Mouse (Mus musculus): ENCODE data around the gene Lasp1. TPM values are rescaled to one million over a fixed set of nuclear protein-coding genes. Genes with fewer than 3 reads are reported as not detected.

Lasp1 gene
- polyA plus RNA-seq, 1 experiment from 2014 or later, result 87.7 TPM

- no peaks in the 10 kb centered on the region for H3K27me3 ChIP-seq (ENCODE audit: insufficient read depth, low read length)
- no peak for TF ChIP-seq CTCF (IDR thresholded peaks at IDR 0.05; ENCODE audit: low read depth)
- no peak for DNase-seq (ENCODE audit: low spot score)
- no peak overlapping the region for H3K27ac ChIP-seq
- no peaks in the 10 kb centered on the region for H3K36me3 ChIP-seq (ENCODE audit: insufficient read depth, low read length)
- H3K9me3 ChIP-seq (replicated peaks; ENCODE audit: low read length), result no peaks in the 10 kb centered on the region
- H3K9ac ChIP-seq (ENCODE audit: low read depth, low read length), result no peak overlapping the region
- H3K4me1 ChIP-seq (replicated peaks; ENCODE audit: insufficient read depth, low read length), result no peaks in the 10 kb centered on the region
- WGBS, result 91% methylated on average over 4 of the region's 4 CpGs
- ATAC-seq (replicated peaks; ENCODE audit: low FRiP score, low read depth), result no peak
- H3K4me2 ChIP-seq (ENCODE audit: low read length), result no peak overlapping the region
- no peak overlapping the region for H3K4me3 ChIP-seq (replicated peaks; ENCODE audit: low read depth, low read length)
These were observed 81.6 kb downstream of the Lasp1 start for GRCm38 (mm10) chr11:97880362-97880761.

- Histone ChIP-seq H3K27ac (peak overlapping the region; percentile 78), H3K36me3 (ENCODE audit: insufficient read depth, low read length) (no peaks in the 10 kb centered on the region), H3K4me1 (replicated peaks; ENCODE audit: insufficient read depth, low read length) (no peaks in the 10 kb centered on the region), H3K4me2 (ENCODE audit: low read length) (peak overlapping the region; percentile 56), H3K27me3 (ENCODE audit: insufficient read depth, low read length) (no peaks in the 10 kb centered on the region), H3K9ac (ENCODE audit: low read depth, low read length) (peak overlapping the region; percentile 62), H3K4me3 (replicated peaks; ENCODE audit: low read depth, low read length) (peak overlapping the region; percentile 55), H3K9me3 (replicated peaks; ENCODE audit: low read length) (no peaks in the 10 kb centered on the region)
- TF ChIP-seq CTCF (IDR thresholded peaks at IDR 0.05; ENCODE audit: low read depth), result no peak
- ATAC-seq (replicated peaks; ENCODE audit: low FRiP score, low read depth), result no peak; the same call in 1 of the 2 replicates
- WGBS, result 4% methylated on average over 26 of the region's 26 CpGs
- no peak for DNase-seq (ENCODE audit: low spot score)
These were observed 84.7 kb downstream of the Lasp1 start for GRCm38 (mm10) chr11:97883542-97883917.

GRCm38 (mm10) chr11:97883918-97884600 lies 85.3 kb downstream of the Lasp1 start, which contains the start of gene Fbxo47:
TSS of gene Fbxo47 (minus strand) at chr11:97884154.
- peak within 1 kb of the TSS; percentile 87 for H3K27ac ChIP-seq
- H3K27me3 ChIP-seq (ENCODE audit: insufficient read depth, low read length), result no peaks in the 10 kb centered on the region
- no peaks in the 10 kb centered on the region for H3K36me3 ChIP-seq (ENCODE audit: insufficient read depth, low read length)
- peak within 1 kb of the TSS; percentile 55 for H3K4me3 ChIP-seq (replicated peaks; ENCODE audit: low read depth, low read length)
- DNase-seq (ENCODE audit: low spot score), result peak; percentile 99
- peak; percentile 96 for ATAC-seq (replicated peaks; ENCODE audit: low FRiP score, low read depth)
- H3K4me2 ChIP-seq (ENCODE audit: low read length), result peak within 1 kb of the TSS; percentile 56
- no peaks in the 10 kb centered on the region for H3K4me1 ChIP-seq (replicated peaks; ENCODE audit: insufficient read depth, low read length)
- no peaks in the 10 kb centered on the region for H3K9me3 ChIP-seq (replicated peaks; ENCODE audit: low read length)
- peak within 1 kb of the TSS; percentile 62 for H3K9ac ChIP-seq (ENCODE audit: low read depth, low read length)
- TF ChIP-seq CTCF (IDR thresholded peaks at IDR 0.05; ENCODE audit: low read depth), result peak; percentile 73
- under 1% methylated on average over 37 of the region's 37 CpGs for WGBS

- WGBS, result 24% methylated on average over 7 of the region's 7 CpGs
- no peaks in the 10 kb centered on the region for H3K4me1 ChIP-seq (replicated peaks; ENCODE audit: insufficient read depth, low read length)
- peak overlapping the region; percentile 55 for H3K4me3 ChIP-seq (replicated peaks; ENCODE audit: low read depth, low read length)
- H3K27ac ChIP-seq, result peak overlapping the region; percentile 87
- no peaks in the 10 kb centered on the region for H3K36me3 ChIP-seq (ENCODE audit: insufficient read depth, low read length)
- peak overlapping the region; percentile 43; the same call in 1 of the 2 replicates for H3K9ac ChIP-seq (ENCODE audit: low read depth, low read length)
- 0 out of 2 replicates have a peak, but pooled peaks have one; percentile 16 for TF ChIP-seq CTCF (IDR thresholded peaks at IDR 0.05; ENCODE audit: low read depth)
- H3K9me3 ChIP-seq (replicated peaks; ENCODE audit: low read length), result no peaks in the 10 kb centered on the region
- H3K4me2 ChIP-seq (ENCODE audit: low read length), result peak overlapping the region; percentile 56
- DNase-seq (ENCODE audit: low spot score) (no peak), ATAC-seq (replicated peaks; ENCODE audit: low FRiP score, low read depth) (no peak)
- no peaks in the 10 kb centered on the region for H3K27me3 ChIP-seq (ENCODE audit: insufficient read depth, low read length)
These were observed 85.9 kb downstream of the Lasp1 start for GRCm38 (mm10) chr11:97884601-97885185.

- Histone ChIP-seq H3K27me3 (ENCODE audit: insufficient read depth, low read length) (no peaks in the 10 kb centered on the region), H3K4me2 (ENCODE audit: low read length) (no peak overlapping the region), H3K9me3 (replicated peaks; ENCODE audit: low read length) (no peaks in the 10 kb centered on the region), H3K36me3 (ENCODE audit: insufficient read depth, low read length) (no peaks in the 10 kb centered on the region), H3K4me3 (replicated peaks; ENCODE audit: low read depth, low read length) (no peak overlapping the region), H3K9ac (ENCODE audit: low read depth, low read length) (no peak overlapping the region), H3K4me1 (replicated peaks; ENCODE audit: insufficient read depth, low read length) (no peaks in the 10 kb centered on the region), H3K27ac (no peak overlapping the region)
- 94% methylated on average over 2 of the region's 2 CpGs for WGBS
- no peak for ATAC-seq (replicated peaks; ENCODE audit: low FRiP score, low read depth)
- DNase-seq (ENCODE audit: low spot score), result no peak
- no peak for TF ChIP-seq CTCF (IDR thresholded peaks at IDR 0.05; ENCODE audit: low read depth)
These were observed 86.6 kb downstream of the Lasp1 start for GRCm38 (mm10) chr11:97885296-97885915.

Other genes with a start within 250 kb of the Lasp1 start
- 0.59 and 0.70 TPM in 2 replicates for gene Srcin1, start 222.8 kb upstream of the Lasp1 start, polyA plus RNA-seq (2015; fragmentation: Nextera tagmentation; extraction: Ambion mirVana)
- 2.9 and 4.1 TPM in 2 replicates for gene Epop, start 169.3 kb upstream of the Lasp1 start, polyA plus RNA-seq (2015; fragmentation: Nextera tagmentation; extraction: Ambion mirVana)
- 2.3 TPM in 2 replicates for gene Mllt6, start 135.6 kb upstream of the Lasp1 start, polyA plus RNA-seq (2015; fragmentation: Nextera tagmentation; extraction: Ambion mirVana)
- gene Cisd3, start 113.2 kb upstream of the Lasp1 start, polyA plus RNA-seq (2015; fragmentation: Nextera tagmentation; extraction: Ambion mirVana), result 69.2 and 70.9 TPM in 2 replicates
- 10.4 and 11.4 TPM in 2 replicates for gene Pcgf2, start 98.5 kb upstream of the Lasp1 start, polyA plus RNA-seq (2015; fragmentation: Nextera tagmentation; extraction: Ambion mirVana)
- gene Psmb3, start 95.6 kb upstream of the Lasp1 start, polyA plus RNA-seq (2015; fragmentation: Nextera tagmentation; extraction: Ambion mirVana), result 504 and 541 TPM in 2 replicates
- gene Pip4k2b, start 54.3 kb upstream of the Lasp1 start, polyA plus RNA-seq (2015; fragmentation: Nextera tagmentation; extraction: Ambion mirVana), result 1.5 TPM in 2 replicates
- gene Cwc25, start 32.4 kb upstream of the Lasp1 start, polyA plus RNA-seq (2015; fragmentation: Nextera tagmentation; extraction: Ambion mirVana), result 13.9 and 14.8 TPM in 2 replicates
- not detected in 2 replicates for gene 1700001P01Rik, start 23.1 kb upstream of the Lasp1 start, polyA plus RNA-seq (2015; fragmentation: Nextera tagmentation; extraction: Ambion mirVana)
- gene Rpl23, start 16.6 kb upstream of the Lasp1 start, polyA plus RNA-seq (2015; fragmentation: Nextera tagmentation; extraction: Ambion mirVana), result 716 and 863 TPM in 2 replicates
- gene B230217C12Rik, start 41.8 kb downstream of the Lasp1 start, polyA plus RNA-seq (2015; fragmentation: Nextera tagmentation; extraction: Ambion mirVana), result 5.1 and 5.6 TPM in 2 replicates
- gene Fbxo47, start 85.2 kb downstream of the Lasp1 start, polyA plus RNA-seq (2015; fragmentation: Nextera tagmentation; extraction: Ambion mirVana), result 0.61 and 0.95 TPM in 2 replicates
- 1.8 and 2.1 TPM in 2 replicates for gene Plxdc1, start 187.4 kb downstream of the Lasp1 start, polyA plus RNA-seq (2015; fragmentation: Nextera tagmentation; extraction: Ambion mirVana)
- gene Arl5c, start 197.2 kb downstream of the Lasp1 start, polyA plus RNA-seq (2015; fragmentation: Nextera tagmentation; extraction: Ambion mirVana), result 2.0 and 3.1 TPM in 2 replicates
- 8.8 and 9.0 TPM in 2 replicates for gene Cacnb1, start 224.0 kb downstream of the Lasp1 start, polyA plus RNA-seq (2015; fragmentation: Nextera tagmentation; extraction: Ambion mirVana)
- 1,072 and 1,182 TPM in 2 replicates for gene Rpl19, start 227.7 kb downstream of the Lasp1 start, polyA plus RNA-seq (2015; fragmentation: Nextera tagmentation; extraction: Ambion mirVana)

All from kidney, postnatal 0 days (tissue).